Mouse (Mus musculus) limb, embryonic 13.5 days (tissue): ENCODE measurements around the gene Nif3l1. TPM values are rescaled to one million over a fixed set of nuclear protein-coding genes. Genes with fewer than 3 reads are reported as not detected.

Experiments used
- polyA plus RNA-seq: library from polyadenylated mRNA; unstranded; fragments of >200 nt; fragmentation: Nextera tagmentation; extraction: Ambion mirVana; gene quantifications from 2 replicates; pipeline ENCODE4 v1.2.1, GENCODE M21; 2015

The Nif3l1 gene
- polyA plus RNA-seq, 1 experiment from 2014 or later, result 55.1 TPM

Other genes starting within 250 kb of the Nif3l1 start
- 0.38 and 0.51 TPM in 2 replicates for gene Aox4, start 234.8 kb upstream of the Nif3l1 start, polyA plus RNA-seq
- gene Aox2, start 166.8 kb upstream of the Nif3l1 start, polyA plus RNA-seq, result 0.04 and 0.09 TPM in 2 replicates
- 362 and 384 TPM in 2 replicates for gene Bzw1, start 52.3 kb upstream of the Nif3l1 start, polyA plus RNA-seq
- 230 and 244 TPM in 2 replicates for gene Clk1, start 21.1 kb upstream of the Nif3l1 start, polyA plus RNA-seq
- 63.5 and 64.6 TPM in 2 replicates for gene Ppil3, start 335 bp downstream of the Nif3l1 start, polyA plus RNA-seq
- 36.8 and 36.9 TPM in 2 replicates for gene Orc2, start 60.0 kb downstream of the Nif3l1 start, polyA plus RNA-seq
- 7.5 and 8.2 TPM in 2 replicates for gene Fam126b, start 141.2 kb downstream of the Nif3l1 start, polyA plus RNA-seq
- 163 and 167 TPM in 2 replicates for gene Ndufb3, start 141.2 kb downstream of the Nif3l1 start, polyA plus RNA-seq